Mouse (Mus musculus) limb, embryonic 14.5 days (tissue): ENCODE results near the gene Gm2056. TPM values are rescaled to one million over a fixed set of nuclear protein-coding genes. Genes with fewer than 3 reads are reported as not detected.
"Not testable (repeated sequence)": the region's sequence is repeated elsewhere in the genome, so short reads cannot be mapped to it uniquely, and the experiment has no call there.

Experiments
- ATAC-seq: fragments of 200-750 bp; cut with Nextera tagmentation; 2 replicates; pipeline ENCODE4 v1.8.0; 2017; ENCODE audit warnings: low read depth, moderate number of reproducible peaks, moderate TSS enrichment; ENCODE audit not compliant: low FRiP score
- DNase-seq: peaks from one replicate; pipeline ENCODE4 v3.0.0-alpha.2; 2015; ENCODE audit warnings: low spot score
- H3K27ac ChIP-seq: fragments of 300-500 bp; sonication (generic); replicated peaks from 2 replicates; pipeline ENCODE4 v1.5.1; 2014; ENCODE audit warnings: low read depth, mild to moderate bottlenecking, low read length, moderate library complexity, mixed read lengths
- H3K27me3 ChIP-seq: fragments of 300-500 bp; sonication (generic); 2 replicates; pipeline ENCODE4 v1.6.1; 2014; ENCODE audit warnings: low read length, mixed read lengths; ENCODE audit not compliant: control insufficient read depth, insufficient read depth
- H3K36me3 ChIP-seq: fragments of 300-500 bp; sonication (generic); 2 replicates; pipeline ENCODE4 v1.6.1; 2014; ENCODE audit warnings: mild to moderate bottlenecking, low read length, moderate library complexity, mixed read lengths; ENCODE audit not compliant: control insufficient read depth, insufficient read depth
- H3K4me1 ChIP-seq: fragments of 300-500 bp; sonication (generic); 2 replicates; pipeline ENCODE4 v1.6.1; 2014; ENCODE audit warnings: antibody characterized with exemption, low read length, mixed read lengths; ENCODE audit not compliant: control insufficient read depth, insufficient read depth
- H3K4me2 ChIP-seq: fragments of 300-500 bp; sonication (generic); replicated peaks from 2 replicates; pipeline ENCODE4 v1.6.1; 2014; ENCODE audit warnings: low read depth, mild to moderate bottlenecking, low read length, moderate library complexity; ENCODE audit not compliant: severe bottlenecking
- H3K4me3 ChIP-seq: fragments of 300-500 bp; sonication (generic); replicated peaks from 2 replicates; pipeline ENCODE4 v1.5.1; 2014; ENCODE audit warnings: low read length
- H3K9ac ChIP-seq: fragments of 300-500 bp; sonication (generic); 2 replicates; pipeline ENCODE4 v1.6.1; 2014; ENCODE audit warnings: mild to moderate bottlenecking, low read depth, low read length, moderate library complexity; ENCODE audit not compliant: severe bottlenecking
- H3K9me3 ChIP-seq: fragments of 300-500 bp; sonication (generic); 2 replicates; pipeline ENCODE4 v1.6.1; 2016; ENCODE audit warnings: low read length; ENCODE audit not compliant: control insufficient read depth
- WGBS: fragments of 180-500 bp; shearing (Covaris S2); extraction: QIAGEN DNeasy Blood & Tissue Kit; methylation state at CpG from one replicate; pipeline ENCODE4 v1.1.7; 2014; 5-methylcytosine and 5-hydroxymethylcytosine counted together
- polyA plus RNA-seq, 2 experiments: library from polyadenylated mRNA; depleted of rRNA in 1 of 2; stranded (reverse) in 1 of 2; unstranded in 1 of 2; fragments of >200 nt; fragmentation: Nextera tagmentation in 1 of 2; extraction: Ambion mirVana in 1 of 2; gene quantifications; 2 replicates each; pipeline versions ENCODE4 v1.2.1 to v1.2.3; 2012 to 2014

Gene Gm2056
- polyA plus RNA-seq (2012; rRNA removed) (not detected in 2 replicates), polyA plus RNA-seq (2014; fragmentation: Nextera tagmentation; extraction: Ambion mirVana) (not detected in 2 replicates)

- not testable (repeated sequence) for H3K9me3 ChIP-seq, H3K9ac ChIP-seq, H3K36me3 ChIP-seq, H3K4me2 ChIP-seq, H3K4me3 ChIP-seq, H3K4me1 ChIP-seq, ATAC-seq, H3K27ac ChIP-seq, DNase-seq, H3K27me3 ChIP-seq
- WGBS: 88% methylated on average over 1 of the region's 1 CpGs
Observed at GRCm38 (mm10) chr12:88026704-88027103, at the start of gene Gm2056. Gene Gm2056, plus strand, starts transcription at chr12:88027004.

- not testable (repeated sequence) for H3K27ac ChIP-seq, H3K9ac ChIP-seq, H3K4me3 ChIP-seq, H3K4me2 ChIP-seq, H3K9me3 ChIP-seq, DNase-seq, ATAC-seq, H3K4me1 ChIP-seq, H3K27me3 ChIP-seq, H3K36me3 ChIP-seq
Observed at GRCm38 (mm10) chr12:87984000-87984399, 42.8 kb upstream of the Gm2056 start.

- not testable (repeated sequence) for DNase-seq, H3K27ac ChIP-seq, ATAC-seq, H3K9ac ChIP-seq, H3K4me2 ChIP-seq, H3K27me3 ChIP-seq, H3K4me1 ChIP-seq, H3K9me3 ChIP-seq, H3K4me3 ChIP-seq, H3K36me3 ChIP-seq
- WGBS: 73% methylated on average over 3 of the region's 3 CpGs
Observed at GRCm38 (mm10) chr12:88004118-88004517, 22.7 kb upstream of the Gm2056 start.

- H3K27me3 ChIP-seq, H3K4me2 ChIP-seq, H3K9me3 ChIP-seq, H3K27ac ChIP-seq, DNase-seq, H3K4me3 ChIP-seq, H3K4me1 ChIP-seq, ATAC-seq, H3K9ac ChIP-seq, H3K36me3 ChIP-seq: not testable (repeated sequence)
- WGBS: no CpG with 5 or more reads among the region's 1 CpGs
Observed at GRCm38 (mm10) chr12:88011548-88011947, 15.3 kb upstream of the Gm2056 start, which contains the start of gene Gm2075. Gene Gm2075, plus strand, starts transcription at chr12:88011848.

- not testable (repeated sequence) for DNase-seq, H3K27me3 ChIP-seq, H3K27ac ChIP-seq, ATAC-seq, H3K4me2 ChIP-seq, H3K9ac ChIP-seq, H3K4me3 ChIP-seq, H3K4me1 ChIP-seq, H3K9me3 ChIP-seq, H3K36me3 ChIP-seq
- WGBS: 83% methylated on average over 2 of the region's 2 CpGs
Observed at GRCm38 (mm10) chr12:88018671-88019070, 8.1 kb upstream of the Gm2056 start, which contains the start of gene Gm6803. Gene Gm6803, minus strand, starts transcription at chr12:88018771.

- not testable (repeated sequence) for H3K4me2 ChIP-seq, DNase-seq, H3K27ac ChIP-seq, H3K36me3 ChIP-seq, H3K4me3 ChIP-seq, H3K27me3 ChIP-seq, ATAC-seq, H3K9me3 ChIP-seq, H3K9ac ChIP-seq, H3K4me1 ChIP-seq
- 93% methylated on average over 5 of the region's 5 CpGs for WGBS
Observed at GRCm38 (mm10) chr12:88032250-88032649, 5.4 kb downstream of the Gm2056 start.

- not testable (repeated sequence) for H3K27me3 ChIP-seq, H3K27ac ChIP-seq, H3K36me3 ChIP-seq, DNase-seq, H3K4me3 ChIP-seq, H3K9ac ChIP-seq, H3K4me1 ChIP-seq, H3K9me3 ChIP-seq, H3K4me2 ChIP-seq, ATAC-seq
Observed at GRCm38 (mm10) chr12:88039062-88039461, 12.3 kb downstream of the Gm2056 start.

- H3K4me1 ChIP-seq, H3K4me3 ChIP-seq, ATAC-seq, DNase-seq, H3K27ac ChIP-seq, H3K27me3 ChIP-seq, H3K9me3 ChIP-seq, H3K36me3 ChIP-seq, H3K9ac ChIP-seq, H3K4me2 ChIP-seq: not testable (repeated sequence)
- 90% methylated on average over 1 of the region's 1 CpGs for WGBS
Observed at GRCm38 (mm10) chr12:88039703-88040102, 12.9 kb downstream of the Gm2056 start.
